Mouse (Mus musculus) G1E-ER4 (cell line): ENCODE results near the gene Igf1r. TPM values are rescaled to one million over a fixed set of nuclear protein-coding genes. Genes with fewer than 3 reads are reported as not detected.

Experiments used
- GATA1 ChIP-seq: IDR thresholded peaks from one replicate; pipeline ENCODE4 v1.8.0; 2012; ENCODE audit warnings: low read length, inconsistent platforms
- polyA plus RNA-seq: library from polyadenylated mRNA; stranded (reverse); fragments of >175 nt; gene quantifications from 2 replicates; pipeline ENCODE4 v1.2.3, GENCODE M21; 2012

Gene Igf1r
- polyA plus RNA-seq: 7.9 and 10.3 TPM in 2 replicates

GRCm38 (mm10) chr7:67952777-67953700, at the start of gene Igf1r:
TSS of gene Igf1r (plus strand) at chr7:67952827.
- no peak for TF ChIP-seq GATA1

GRCm38 (mm10) chr7:67906358-67906757, 46.3 kb upstream of the Igf1r start:
- no peak for TF ChIP-seq GATA1

GRCm38 (mm10) chr7:67907786-67908400, 44.7 kb upstream of the Igf1r start:
- no peak for TF ChIP-seq GATA1

- no peak for TF ChIP-seq GATA1
Measured at GRCm38 (mm10) chr7:67910528-67910927, 42.1 kb upstream of the Igf1r start.

- no peak for TF ChIP-seq GATA1
Measured at GRCm38 (mm10) chr7:67910947-67911346, 41.7 kb upstream of the Igf1r start.

GRCm38 (mm10) chr7:67911841-67912240, 40.8 kb upstream of the Igf1r start:
- TF ChIP-seq GATA1: no peak

- TF ChIP-seq GATA1: no peak
Measured at GRCm38 (mm10) chr7:67916960-67917359, 35.7 kb upstream of the Igf1r start.

GRCm38 (mm10) chr7:67917753-67918152, 34.9 kb upstream of the Igf1r start:
- no peak for TF ChIP-seq GATA1

- TF ChIP-seq GATA1: no peak
Measured at GRCm38 (mm10) chr7:67919467-67919866, 33.2 kb upstream of the Igf1r start.

GRCm38 (mm10) chr7:67924215-67924614, 28.4 kb upstream of the Igf1r start:
- TF ChIP-seq GATA1: no peak

- TF ChIP-seq GATA1: no peak
Measured at GRCm38 (mm10) chr7:67930132-67930531, 22.5 kb upstream of the Igf1r start.

GRCm38 (mm10) chr7:67936801-67937200, 15.8 kb upstream of the Igf1r start:
- no peak for TF ChIP-seq GATA1

GRCm38 (mm10) chr7:67943805-67944204, 8.8 kb upstream of the Igf1r start:
- TF ChIP-seq GATA1: no peak

- no peak for TF ChIP-seq GATA1
Measured at GRCm38 (mm10) chr7:67946901-67947300, 5.7 kb upstream of the Igf1r start.

GRCm38 (mm10) chr7:67950346-67950814, 2.2 kb upstream of the Igf1r start:
- no peak for TF ChIP-seq GATA1

GRCm38 (mm10) chr7:67950815-67951531, 1.7 kb upstream of the Igf1r start:
- no peak for TF ChIP-seq GATA1
